Mouse (Mus musculus) kidney, adult 2 months (tissue): ENCODE measurements around the gene Pqlc2.

Source experiments
- CTCF ChIP-seq: fragments of 200-500 bp; conservative IDR thresholded peaks from 2 replicates; pipeline ENCODE4 v1.5.1; 2011; ENCODE audit warnings: low read depth, mild to moderate bottlenecking, control low read depth, low read length, moderate library complexity, mixed read lengths; ENCODE audit not compliant: insufficient read depth, insufficient read length
- POLR2A ChIP-seq: fragments of 200-500 bp; IDR thresholded peaks from one replicate; pipeline ENCODE4 v1.6.1; 2011; ENCODE audit warnings: low read depth, low read length, control low read depth

- TF ChIP-seq POLR2A (no peak), CTCF (no peak)
Observed at GRCm38 (mm10) chr4:139291099-139291498, 19.4 kb downstream of the Pqlc2 start.
